Mouse (Mus musculus) heart, postnatal 0 days (tissue): ENCODE results near the gene Gm45837.

Experiments
- CTCF ChIP-seq: IDR thresholded peaks from 2 replicates; pipeline ENCODE4 v1.5.1; 2016; ENCODE audit warnings: antibody characterized with exemption, control low read depth, low read depth
- EP300 ChIP-seq: IDR thresholded peaks from 2 replicates; pipeline ENCODE4 v1.6.1; 2016; ENCODE audit warnings: antibody characterized with exemption, low read depth

DNA sequence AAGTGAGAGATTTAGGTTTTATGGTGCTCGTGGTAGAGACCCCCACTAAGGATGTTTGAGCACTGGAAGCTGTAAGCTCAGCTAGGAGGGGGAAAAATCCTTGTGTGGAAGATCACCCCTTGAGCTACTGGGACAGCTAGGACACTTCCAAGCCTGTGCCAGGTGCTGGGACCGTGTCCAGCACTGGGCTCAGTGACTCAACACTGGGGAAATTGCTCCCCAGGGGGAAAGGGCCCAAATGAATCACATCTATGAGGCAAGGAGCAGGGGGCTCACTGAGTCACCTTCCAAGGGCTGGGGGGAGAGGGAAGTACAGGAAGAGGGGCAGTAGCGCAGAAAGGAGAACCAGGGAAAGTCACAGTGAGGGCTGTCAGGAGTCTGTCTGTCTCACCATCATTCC is 39.2 kb downstream of the Gm45837 start:
- TF ChIP-seq CTCF, result no peak
- TF ChIP-seq EP300, result no peak
